Mouse (Mus musculus) bone marrow macrophage, adult 2 months (primary cell): ENCODE results near the gene Pik3cd.

Experiments
- CTCF ChIP-seq: IDR thresholded peaks from 2 replicates; pipeline ENCODE4 v1.5.1; 2012; ENCODE audit warnings: low read depth, mild to moderate bottlenecking, low read length, moderate library complexity
- POLR2A ChIP-seq: IDR thresholded peaks from 2 replicates; pipeline ENCODE4 v1.6.1; 2012; ENCODE audit warnings: mild to moderate bottlenecking, low read depth, low read length, borderline replicate concordance

- TF ChIP-seq CTCF: peak; percentile 92
- TF ChIP-seq POLR2A: no peak
These were observed 90.9 kb downstream of the Pik3cd start for GRCm38 (mm10) chr4:149611376-149612044.
